Mouse (Mus musculus) adrenal gland, adult 8-10 months (tissue): ENCODE results near the gene Ralbp1. TPM values are rescaled to one million over a fixed set of nuclear protein-coding genes. Genes with fewer than 3 reads are reported as not detected.

Experiments used
- DNase-seq: peaks from one replicate; pipeline ENCODE4 v3.0.0; 2022
- total RNA-seq, 4 experiments: library from RNA; stranded (reverse); gene quantifications; 2 replicates each; pipeline ENCODE4 v1.2.4; 2022

Ralbp1 gene
- total RNA-seq, 4 experiments from 2014 or later, result 59.3 to 64.9 (median 62.6) TPM

- DNase-seq, result no peak
Observed at GRCm38 (mm10) chr17:65847694-65848449, 37.7 kb downstream of the Ralbp1 start.

GRCm38 (mm10) chr17:65845423-65845822 is 40.2 kb downstream of the Ralbp1 start:
- DNase-seq, result no peak

- DNase-seq, result no peak
Observed at GRCm38 (mm10) chr17:65842669-65843381, 42.8 kb downstream of the Ralbp1 start.

GRCm38 (mm10) chr17:65839541-65840256 is 45.9 kb downstream of the Ralbp1 start:
- no peak for DNase-seq

GRCm38 (mm10) chr17:65836746-65837145 is 48.9 kb downstream of the Ralbp1 start:
- DNase-seq, result no peak

- DNase-seq, result no peak
Observed at GRCm38 (mm10) chr17:65833891-65834290, 51.7 kb downstream of the Ralbp1 start.

- DNase-seq, result no peak
Observed at GRCm38 (mm10) chr17:65830216-65830863, 55.3 kb downstream of the Ralbp1 start.

- DNase-seq, result no peak
Observed at GRCm38 (mm10) chr17:65828951-65829350, 56.6 kb downstream of the Ralbp1 start.

GRCm38 (mm10) chr17:65827904-65828303 is 57.7 kb downstream of the Ralbp1 start:
- DNase-seq, result no peak

GRCm38 (mm10) chr17:65827119-65827840 is 58.3 kb downstream of the Ralbp1 start:
- no peak for DNase-seq

GRCm38 (mm10) chr17:65826257-65826656 is 59.3 kb downstream of the Ralbp1 start:
- DNase-seq, result no peak

- no peak for DNase-seq
Observed at GRCm38 (mm10) chr17:65824246-65824645, 61.4 kb downstream of the Ralbp1 start.

- no peak for DNase-seq
Observed at GRCm38 (mm10) chr17:65822423-65822822, 63.2 kb downstream of the Ralbp1 start.

GRCm38 (mm10) chr17:65820197-65820596 is 65.4 kb downstream of the Ralbp1 start:
- DNase-seq, result no peak

GRCm38 (mm10) chr17:65813763-65814162 is 71.8 kb downstream of the Ralbp1 start:
- DNase-seq, result no peak

- DNase-seq, result no peak
Observed at GRCm38 (mm10) chr17:65811032-65811431, 74.6 kb downstream of the Ralbp1 start.

GRCm38 (mm10) chr17:65806416-65806815 is 79.2 kb downstream of the Ralbp1 start:
- no peak for DNase-seq

GRCm38 (mm10) chr17:65805966-65806365 is 79.6 kb downstream of the Ralbp1 start:
- no peak for DNase-seq

GRCm38 (mm10) chr17:65802026-65802425 is 83.6 kb downstream of the Ralbp1 start:
- DNase-seq, result no peak

- no peak for DNase-seq
Observed at GRCm38 (mm10) chr17:65800451-65800850, 85.1 kb downstream of the Ralbp1 start.

- DNase-seq, result no peak
Observed at GRCm38 (mm10) chr17:65799353-65799752, 86.2 kb downstream of the Ralbp1 start.

- DNase-seq, result no peak
Observed at GRCm38 (mm10) chr17:65798446-65798845, 87.2 kb downstream of the Ralbp1 start.
